Mouse (Mus musculus) forebrain, embryonic 10.5 days (tissue): ENCODE results near the gene Myrip. TPM values are rescaled to one million over a fixed set of nuclear protein-coding genes. Genes with fewer than 3 reads are reported as not detected.

Source experiments
- DNase-seq: peaks from one replicate; pipeline ENCODE4 v3.0.0-alpha.2; 2017; ENCODE audit warnings: low spot score; ENCODE audit errors: extremely low spot score
- H3K27ac ChIP-seq: fragments of 300-500 bp; sonication (generic); 2 replicates; pipeline ENCODE4 v1.5.1; 2016; ENCODE audit warnings: mild to moderate bottlenecking
- H3K27me3 ChIP-seq: fragments of 300-500 bp; sonication (generic); 2 replicates; pipeline ENCODE4 v1.6.1; 2016; ENCODE audit warnings: mild to moderate bottlenecking; ENCODE audit not compliant: poor library complexity, severe bottlenecking
- H3K36me3 ChIP-seq: fragments of 300-500 bp; sonication (generic); replicated peaks from 2 replicates; pipeline ENCODE4 v1.6.1; 2016; ENCODE audit warnings: mild to moderate bottlenecking, moderate library complexity
- H3K4me1 ChIP-seq: fragments of 300-500 bp; sonication (generic); 2 replicates; pipeline ENCODE4 v1.6.1; 2016
- H3K4me3 ChIP-seq: fragments of 300-500 bp; sonication (generic); 2 replicates; pipeline ENCODE4 v1.5.1; 2016; ENCODE audit warnings: mild to moderate bottlenecking, moderate library complexity
- H3K9me3 ChIP-seq: fragments of 300-500 bp; sonication (generic); 2 replicates; pipeline ENCODE4 v1.6.1; 2016; ENCODE audit warnings: mild to moderate bottlenecking, moderate library complexity
- whole genome bisulfite sequencing: fragments of 180-500 bp; shearing (Covaris S2); methylation state at CpG from one replicate; pipeline ENCODE4 v1.1.7; 2016; 5-methylcytosine and 5-hydroxymethylcytosine counted together
- polyA plus RNA-seq: library from polyadenylated mRNA; unstranded; fragments of >200 nt; fragmentation: Nextera tagmentation; extraction: Ambion mirVana; gene quantifications from 2 replicates; pipeline ENCODE4 v1.2.1, GENCODE M21; 2016

The Myrip gene
- polyA plus RNA-seq, 1 experiment from 2014 or later: 0.29 TPM

GRCm38 (mm10) chr9:120345651-120346151, 44.4 kb downstream of the Myrip start:
- no peak for DNase-seq

DNA sequence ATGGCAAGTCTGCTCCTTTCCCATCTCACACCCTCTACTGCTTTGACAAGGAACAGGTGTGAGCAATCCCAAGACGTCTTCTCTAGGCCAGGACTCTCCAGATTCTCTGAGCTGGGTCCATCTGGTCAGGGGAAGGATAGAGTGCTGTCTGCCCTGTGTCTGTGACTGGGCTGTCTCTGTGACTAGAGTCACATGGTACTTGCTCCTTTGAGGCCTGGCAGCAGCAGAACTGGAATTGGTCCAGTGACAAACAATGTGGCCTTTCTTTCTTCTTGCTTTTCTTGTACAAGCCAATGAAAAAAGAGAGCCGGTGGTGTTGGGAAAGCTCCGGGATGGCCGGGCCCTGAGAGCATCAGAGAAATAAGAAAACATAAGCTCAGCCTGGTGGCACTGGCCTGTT, 47.8 kb downstream of the Myrip start:
- no peaks in the 10 kb centered on the region for H3K36me3 ChIP-seq
- no peak overlapping the region for H3K4me3 ChIP-seq
- peak overlapping the region; percentile 21; the same call in 1 of the 2 replicates for H3K27ac ChIP-seq
- DNase-seq: no peak
- WGBS: 65% methylated on average over 4 of the region's 4 CpGs
- H3K27me3 ChIP-seq: no peaks in the 10 kb centered on the region
- peaks cover 21% of the 10 kb centered on the region for H3K4me1 ChIP-seq
- H3K9me3 ChIP-seq: peaks cover 4% of the 10 kb centered on the region

More at GRCm38 (mm10) chr9:120345651-120346151, 44.4 kb downstream of the Myrip start:
- Histone ChIP-seq H3K4me1 (peaks cover 33% of the 10 kb centered on the region), H3K27ac (peak overlapping the region; percentile 17), H3K27me3 (no peaks in the 10 kb centered on the region), H3K9me3 (no peaks in the 10 kb centered on the region), H3K36me3 (no peaks in the 10 kb centered on the region), H3K4me3 (no peak overlapping the region)
- WGBS: 52% methylated on average over 5 of the region's 5 CpGs

DNA sequence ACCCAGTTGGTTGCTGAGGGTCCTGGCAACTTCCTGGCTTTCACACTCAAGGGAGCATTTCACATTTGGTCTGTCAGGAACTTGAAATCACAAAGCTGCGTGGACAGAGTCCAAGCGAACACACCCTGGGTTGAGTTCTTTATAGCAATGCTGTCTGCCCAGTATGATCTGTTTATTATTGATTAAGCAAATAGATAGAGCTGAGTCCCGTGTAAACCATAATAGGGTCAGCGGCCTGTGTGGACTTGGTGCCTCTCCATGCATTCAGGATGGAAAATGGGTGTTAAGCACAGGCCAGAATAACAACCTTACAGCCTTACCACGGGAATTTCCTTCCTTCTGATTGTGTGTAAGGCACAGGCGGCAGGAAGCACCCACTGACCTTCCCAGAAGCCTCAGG, 49.0 kb downstream of the Myrip start:
- Histone ChIP-seq H3K27ac (no peak overlapping the region), H3K27me3 (no peaks in the 10 kb centered on the region), H3K36me3 (no peaks in the 10 kb centered on the region), H3K4me1 (peaks cover 16% of the 10 kb centered on the region), H3K4me3 (no peak overlapping the region), H3K9me3 (peaks cover 4% of the 10 kb centered on the region)
- 77% methylated on average over 6 of the region's 6 CpGs for WGBS
- no peak for DNase-seq

- 92% methylated on average over 7 of the region's 7 CpGs for WGBS
- Histone ChIP-seq H3K4me1 (peaks cover 8% of the 10 kb centered on the region), H3K27me3 (no peaks in the 10 kb centered on the region), H3K4me3 (no peak overlapping the region), H3K36me3 (no peaks in the 10 kb centered on the region), H3K9me3 (peaks cover 4% of the 10 kb centered on the region), H3K27ac (no peak overlapping the region)
- DNase-seq: no peak
Observed at GRCm38 (mm10) chr9:120351061-120351460, 49.7 kb downstream of the Myrip start.

GRCm38 (mm10) chr9:120351474-120351873, 50.2 kb downstream of the Myrip start:
- H3K4me3 ChIP-seq: no peak overlapping the region

DNA sequence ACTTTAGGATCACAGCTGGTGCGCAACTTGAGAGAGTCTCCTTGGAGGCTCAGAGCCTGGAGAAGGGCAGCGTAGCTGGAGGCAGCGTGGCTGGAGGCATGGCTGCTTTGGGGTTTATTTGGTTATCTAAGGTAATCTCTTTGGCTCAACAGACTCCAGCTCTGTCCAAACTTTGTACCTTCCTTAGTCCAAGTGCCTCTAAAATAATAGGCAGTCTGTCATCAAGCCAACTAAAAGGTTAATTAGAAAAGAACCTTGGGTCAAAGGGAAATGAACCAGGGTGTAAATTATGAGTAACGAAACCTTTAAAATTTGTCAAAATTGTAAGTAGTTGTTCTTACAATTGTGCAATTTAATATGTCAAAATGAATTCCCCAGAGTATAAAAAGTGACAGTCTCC, 51.7 kb downstream of the Myrip start:
- Histone ChIP-seq H3K9me3 (peaks cover 4% of the 10 kb centered on the region), H3K27me3 (no peaks in the 10 kb centered on the region), H3K4me3 (no peak overlapping the region), H3K4me1 (peaks cover 6% of the 10 kb centered on the region; the same call in 1 of the 2 replicates), H3K27ac (no peak overlapping the region), H3K36me3 (no peaks in the 10 kb centered on the region)
- 86% methylated on average over 4 of the region's 4 CpGs for WGBS
- DNase-seq: no peak

More at GRCm38 (mm10) chr9:120351474-120351873, 50.2 kb downstream of the Myrip start:
- H3K36me3 ChIP-seq: no peaks in the 10 kb centered on the region
- no peak for DNase-seq
- H3K27ac ChIP-seq: no peak overlapping the region
- peaks cover 6% of the 10 kb centered on the region; the same call in 1 of the 2 replicates for H3K4me1 ChIP-seq
- H3K9me3 ChIP-seq: peaks cover 4% of the 10 kb centered on the region
- no peaks in the 10 kb centered on the region for H3K27me3 ChIP-seq
- 94% methylated on average over 8 of the region's 8 CpGs for WGBS

- no peak for DNase-seq
- no peaks in the 10 kb centered on the region for H3K36me3 ChIP-seq
- 79% methylated on average over 3 of the region's 3 CpGs for WGBS
- H3K9me3 ChIP-seq: peaks cover 4% of the 10 kb centered on the region
- H3K27me3 ChIP-seq: no peaks in the 10 kb centered on the region
- peaks cover 5% of the 10 kb centered on the region; the same call in 1 of the 2 replicates for H3K4me1 ChIP-seq
- no peak overlapping the region for H3K27ac ChIP-seq
- no peak overlapping the region for H3K4me3 ChIP-seq
Observed at GRCm38 (mm10) chr9:120353967-120354366, 52.7 kb downstream of the Myrip start.

DNA sequence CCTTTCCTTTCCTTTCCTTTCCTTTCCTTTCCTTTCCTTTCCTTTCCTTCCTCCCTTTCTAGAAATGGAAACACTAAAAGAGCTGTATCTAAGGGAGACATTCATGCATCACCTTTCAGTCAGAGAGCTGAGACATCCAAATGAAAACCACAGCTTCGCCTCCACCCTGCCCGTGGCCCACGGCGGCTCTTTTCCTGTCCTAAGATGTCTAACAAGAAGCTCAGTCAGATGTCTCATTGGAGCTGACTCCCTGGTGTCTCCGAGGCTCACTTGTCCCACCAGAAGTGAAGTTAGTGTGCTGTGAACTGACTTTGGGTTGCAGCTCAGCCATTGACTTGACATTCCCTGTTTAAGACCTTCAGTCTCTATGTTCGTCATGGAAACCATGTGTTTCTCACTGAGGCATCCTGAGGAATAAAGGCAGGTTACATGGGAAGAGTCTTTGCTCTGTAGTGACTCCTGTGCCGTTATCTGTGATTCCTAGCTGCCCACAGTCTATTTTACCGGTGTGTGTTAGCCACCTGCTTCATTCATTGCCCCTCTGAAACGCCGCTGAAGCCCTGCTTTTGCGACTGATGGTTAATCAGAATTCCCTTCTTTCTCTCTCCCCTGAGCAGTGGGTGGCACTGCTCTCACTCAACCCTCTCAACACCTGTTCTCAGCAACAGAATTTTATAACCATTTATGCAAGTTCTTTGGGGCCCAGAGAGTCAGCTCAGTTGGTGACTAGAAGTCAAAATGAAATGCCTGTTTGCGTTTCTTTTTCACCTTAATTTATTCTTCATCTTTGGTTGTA, 53.4 kb downstream of the Myrip start:
- H3K36me3 ChIP-seq: no peaks in the 10 kb centered on the region
- no peak for DNase-seq
- no peaks in the 10 kb centered on the region for H3K4me1 ChIP-seq
- WGBS: 92% methylated on average over 12 of the region's 12 CpGs
- no peak overlapping the region for H3K4me3 ChIP-seq
- H3K27me3 ChIP-seq: no peaks in the 10 kb centered on the region
- H3K27ac ChIP-seq: no peak overlapping the region
- peaks cover 4% of the 10 kb centered on the region for H3K9me3 ChIP-seq

GRCm38 (mm10) chr9:120356490-120356889, 55.2 kb downstream of the Myrip start:
- no peak for DNase-seq
- Histone ChIP-seq H3K4me3 (no peak overlapping the region), H3K9me3 (peaks cover 4% of the 10 kb centered on the region), H3K27ac (no peak overlapping the region), H3K36me3 (no peaks in the 10 kb centered on the region), H3K27me3 (no peaks in the 10 kb centered on the region), H3K4me1 (no peaks in the 10 kb centered on the region)
- WGBS: 90% methylated on average over 6 of the region's 6 CpGs

GRCm38 (mm10) chr9:120358060-120358459, 56.7 kb downstream of the Myrip start:
- WGBS: 80% methylated on average over 6 of the region's 6 CpGs
- DNase-seq: no peak
- no peak overlapping the region for H3K27ac ChIP-seq

DNA sequence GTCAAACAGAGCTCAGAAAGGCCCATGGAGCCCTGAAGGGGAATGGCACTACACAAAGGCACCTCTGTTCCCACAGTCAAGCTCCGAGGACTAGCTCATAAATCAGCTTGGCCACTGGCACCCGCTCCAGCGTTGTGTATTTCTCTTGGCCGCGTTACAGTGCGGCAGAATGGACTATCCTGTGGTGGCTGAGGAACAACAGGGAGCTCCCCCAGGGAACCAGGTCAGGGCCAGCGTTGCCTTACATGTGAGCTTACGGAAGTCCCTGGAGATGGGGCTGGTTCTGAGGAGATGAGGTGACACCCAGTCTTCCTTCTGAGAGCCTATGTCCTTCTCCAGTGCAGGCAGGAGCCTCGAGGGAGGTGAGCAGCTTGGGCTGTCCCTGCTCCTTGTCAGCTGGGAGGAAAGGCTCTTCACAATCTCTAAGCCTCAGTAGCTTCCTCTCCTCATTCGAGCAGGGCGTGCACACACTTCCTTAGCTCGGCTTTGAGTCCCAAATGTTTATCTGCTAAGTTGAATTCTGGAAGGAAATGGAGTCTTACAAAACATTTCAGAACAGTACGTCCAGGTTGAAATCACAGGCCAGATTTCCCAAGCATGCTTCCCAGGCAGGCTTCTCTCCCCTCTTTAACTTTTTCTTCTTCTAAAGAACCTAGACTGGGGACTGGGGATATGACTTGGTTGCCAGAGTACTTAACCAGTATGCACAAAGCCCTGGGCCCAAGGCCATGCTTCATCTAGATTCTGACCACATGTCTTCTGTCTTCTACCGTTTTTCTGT, 59.3 kb downstream of the Myrip start:
- H3K27me3 ChIP-seq: no peaks in the 10 kb centered on the region
- H3K27ac ChIP-seq: no peak overlapping the region
- H3K4me1 ChIP-seq: no peaks in the 10 kb centered on the region
- no peaks in the 10 kb centered on the region for H3K36me3 ChIP-seq
- H3K9me3 ChIP-seq: no peaks in the 10 kb centered on the region
- no peak overlapping the region for H3K4me3 ChIP-seq
- 83% methylated on average over 14 of the region's 14 CpGs for WGBS
- DNase-seq: no peak

More at GRCm38 (mm10) chr9:120358060-120358459, 56.7 kb downstream of the Myrip start:
- Histone ChIP-seq H3K27me3 (no peaks in the 10 kb centered on the region), H3K36me3 (no peaks in the 10 kb centered on the region), H3K9me3 (peaks cover 4% of the 10 kb centered on the region), H3K4me1 (no peaks in the 10 kb centered on the region), H3K4me3 (no peak overlapping the region)

- no peaks in the 10 kb centered on the region for H3K36me3 ChIP-seq
- H3K27ac ChIP-seq: no peak overlapping the region
- 93% methylated on average over 6 of the region's 6 CpGs for WGBS
- H3K9me3 ChIP-seq: no peaks in the 10 kb centered on the region
- no peaks in the 10 kb centered on the region for H3K27me3 ChIP-seq
- H3K4me3 ChIP-seq: no peak overlapping the region
- H3K4me1 ChIP-seq: no peaks in the 10 kb centered on the region
- DNase-seq: no peak
Observed at GRCm38 (mm10) chr9:120361656-120362055, 60.3 kb downstream of the Myrip start.

DNA sequence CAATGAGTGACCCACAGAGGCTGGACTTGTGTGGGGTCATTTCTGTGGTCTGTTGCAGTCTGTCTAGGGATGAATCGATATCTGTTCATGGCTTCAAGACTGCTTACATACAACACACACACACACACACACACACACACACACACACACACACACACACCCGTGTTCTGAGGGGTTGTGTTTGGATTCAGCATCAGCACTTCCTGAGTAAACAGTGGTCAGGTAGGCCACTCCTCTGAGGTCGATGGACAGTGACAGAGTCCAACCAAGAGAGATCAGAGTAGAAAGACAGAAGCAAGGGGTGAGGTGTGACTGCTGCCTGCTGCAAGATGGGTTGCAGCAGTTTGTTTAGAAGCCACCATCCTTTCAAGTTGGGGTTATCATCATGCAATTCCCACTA, 61.4 kb downstream of the Myrip start:
- H3K27me3 ChIP-seq: no peaks in the 10 kb centered on the region
- no peaks in the 10 kb centered on the region for H3K4me1 ChIP-seq
- no peak overlapping the region for H3K4me3 ChIP-seq
- H3K36me3 ChIP-seq: no peaks in the 10 kb centered on the region
- H3K27ac ChIP-seq: no peak overlapping the region
- no peak for DNase-seq
- no peaks in the 10 kb centered on the region for H3K9me3 ChIP-seq
- WGBS: 85% methylated on average over 3 of the region's 3 CpGs
